Comparison of ENCODE assay signal across 7 mouse cellular contexts in the genomic region with DNA sequence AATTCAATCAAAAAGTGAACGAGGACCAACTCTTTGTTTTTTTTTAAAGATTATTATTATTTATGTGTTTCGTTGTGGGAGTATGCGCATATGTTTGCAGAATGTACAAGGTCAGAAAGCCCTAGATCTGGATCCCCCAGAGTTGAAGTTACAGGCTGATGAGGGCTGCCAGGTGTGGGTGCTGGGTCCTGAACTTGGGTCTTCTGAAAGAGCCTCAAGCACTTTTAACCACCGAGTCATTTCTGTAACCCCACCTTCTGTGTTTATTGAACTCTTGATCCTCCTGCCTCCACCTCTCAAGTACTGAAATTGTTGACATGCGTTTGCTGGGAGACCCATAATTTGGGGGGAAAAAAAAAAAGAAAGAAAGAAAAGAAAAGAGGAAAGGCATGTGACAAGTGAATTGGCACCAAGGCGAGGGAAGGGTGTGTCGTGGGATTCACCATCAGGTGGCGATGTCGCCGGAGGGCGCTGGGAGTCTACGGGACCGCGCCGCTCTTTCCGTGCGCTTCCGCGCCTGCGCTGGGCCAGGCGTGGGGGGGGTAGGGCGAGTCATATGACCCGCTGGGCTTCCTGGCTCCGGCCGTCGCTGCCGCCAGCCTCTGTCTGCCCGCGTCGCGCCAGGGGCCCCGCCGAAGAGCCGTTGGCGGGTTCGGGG. TPM values are rescaled to one million over a fixed set of nuclear protein-coding genes. Genes with fewer than 3 reads are reported as not detected.
A peak's percentile ranks its signal among the peaks of the same experiment; 100 is the strongest.
DNase-seq lines count a peak whose midpoint lies in the region; ATAC-seq lines count a peak whose summit lies in the region.

A gene (plus strand): TSS at position 574 of the 658 bp plus-strand sequence.

- peak within 1 kb of the TSS; percentile 83 for H3K27ac ChIP-seq in intestine, embryonic 16.5 days (ENCODE audit: low read length)
- peak within 1 kb of the TSS; percentile 67 for H3K27ac ChIP-seq in midbrain, embryonic 11.5 days (ENCODE audit: low read depth, low read length)

- ATAC-seq in intestine, embryonic 16.5 days: peak; percentile 85
- ATAC-seq in midbrain, embryonic 11.5 days (ENCODE audit: low FRiP score): peak; percentile 96

- peaks cover 19% of the 10 kb centered on the region for H3K4me1 ChIP-seq in intestine, embryonic 16.5 days (ENCODE audit: control insufficient read depth, insufficient read depth, low read length)
- peaks cover 12% of the 10 kb centered on the region for H3K4me1 ChIP-seq in midbrain, embryonic 11.5 days (ENCODE audit: control insufficient read depth, insufficient read depth, low read length)

- H3K27me3 ChIP-seq in intestine, embryonic 16.5 days (replicated peaks; ENCODE audit: control insufficient read depth, insufficient read depth, low read length): no peaks in the 10 kb centered on the region
- no peaks in the 10 kb centered on the region for H3K27me3 ChIP-seq in midbrain, embryonic 11.5 days (ENCODE audit: control insufficient read depth, insufficient read depth, low read length)

- intact Hi-C loops in left cerebral cortex, postnatal 36 days (cut with DNase I): loop anchor here (2.0 kb wide), 1 partner anchor 46 kb away; a partner anchor contains a TSS

- H3K4me3 ChIP-seq in intestine, embryonic 16.5 days (ENCODE audit: low read length): peak within 1 kb of the TSS; percentile 90
- peak within 1 kb of the TSS; percentile 95 for H3K4me3 ChIP-seq in midbrain, embryonic 11.5 days (ENCODE audit: low read depth, low read length)

- peak within 1 kb of the TSS; percentile 73 for H3K4me2 ChIP-seq in intestine, embryonic 16.5 days (ENCODE audit: low read depth, low read length)
- peak within 1 kb of the TSS; percentile 84 for H3K4me2 ChIP-seq in midbrain, embryonic 11.5 days

- peak; percentile 97 for DNase-seq in adrenal gland, adult 2 months
- DNase-seq in embryo, embryonic 11.5 days (ENCODE audit: low read depth, low spot score): peak; percentile 94
- DNase-seq in gastrocnemius, postnatal 4 days (ENCODE audit: low spot score in 2 of 2): peak; percentile 93 to 98
- DNase-seq in left cerebral cortex, postnatal 36 days (ENCODE audit: low spot score in 2 of 2): peak; percentile 94 to 96
- DNase-seq in midbrain, embryonic 11.5 days (ENCODE audit: low spot score, missing footprints): peak; percentile 100
- DNase-seq in skeletal muscle tissue, adult 2 months (ENCODE audit: low read depth, low spot score): peak; percentile 95

- H3K9me3 ChIP-seq in intestine, embryonic 16.5 days (ENCODE audit: control insufficient read depth, low read length): no peaks in the 10 kb centered on the region
- H3K9me3 ChIP-seq in midbrain, embryonic 11.5 days (ENCODE audit: control insufficient read depth, low read length): no peaks in the 10 kb centered on the region

- H3K9ac ChIP-seq in intestine, embryonic 16.5 days (ENCODE audit: low read depth, low read length): peak within 1 kb of the TSS; percentile 97
- H3K9ac ChIP-seq in midbrain, embryonic 11.5 days (ENCODE audit: low read length): peak within 1 kb of the TSS; percentile 93

- H3K36me3 ChIP-seq in intestine, embryonic 16.5 days (ENCODE audit: control insufficient read depth, insufficient read depth, low read length): no peaks in the 10 kb centered on the region
- H3K36me3 ChIP-seq in midbrain, embryonic 11.5 days (ENCODE audit: control insufficient read depth, insufficient read depth, low read length): no peaks in the 10 kb centered on the region

- WGBS in intestine, embryonic 16.5 days: 10% methylated on average over 36 of the region's 36 CpGs
- 10% methylated on average over 36 of the region's 36 CpGs for WGBS in midbrain, embryonic 11.5 days

RNA-seq across cellular contexts. Expression of the gene that starts here (rescaled TPM):
- 100 to 1,000 TPM; 120 to 128 TPM for total RNA-seq in adrenal gland, adult 2 months (2021)
- 12.6 and 12.7 TPM in 2 replicates for polyA plus RNA-seq in adrenal gland, adult 2 months (2012; rRNA removed)
- 10 to 100 TPM; 65.0 to 68.3 TPM for total RNA-seq in gastrocnemius, postnatal 4 days (2021)
- polyA plus RNA-seq in intestine, embryonic 16.5 days (2015; fragmentation: Nextera tagmentation; extraction: Ambion mirVana): 105 and 110 TPM in 2 replicates
- 100 to 1,000 TPM; 208 to 214 TPM for total RNA-seq in left cerebral cortex, postnatal 36 days (2021)
- polyA plus RNA-seq in midbrain, embryonic 11.5 days (2014; fragmentation: Nextera tagmentation; extraction: Ambion mirVana): 84.3 and 94.5 TPM in 2 replicates

Comparison
In these comparisons a context has a peak if more than half of its experiments do, and no peak if none do; other contexts are left out.
1. Peak in every context shown above with its lines: DNase-seq, ATAC-seq, H3K4me3 ChIP-seq and H3K27ac ChIP-seq.